Mouse (Mus musculus): Measurements from ENCODE around the gene Gm49378. TPM values are rescaled to one million over a fixed set of nuclear protein-coding genes. Genes with fewer than 3 reads are reported as not detected.

The Gm49378 gene
- total RNA-seq, 2 experiments from 2014 or later, result 1.4 to 1.6 TPM

DNA sequence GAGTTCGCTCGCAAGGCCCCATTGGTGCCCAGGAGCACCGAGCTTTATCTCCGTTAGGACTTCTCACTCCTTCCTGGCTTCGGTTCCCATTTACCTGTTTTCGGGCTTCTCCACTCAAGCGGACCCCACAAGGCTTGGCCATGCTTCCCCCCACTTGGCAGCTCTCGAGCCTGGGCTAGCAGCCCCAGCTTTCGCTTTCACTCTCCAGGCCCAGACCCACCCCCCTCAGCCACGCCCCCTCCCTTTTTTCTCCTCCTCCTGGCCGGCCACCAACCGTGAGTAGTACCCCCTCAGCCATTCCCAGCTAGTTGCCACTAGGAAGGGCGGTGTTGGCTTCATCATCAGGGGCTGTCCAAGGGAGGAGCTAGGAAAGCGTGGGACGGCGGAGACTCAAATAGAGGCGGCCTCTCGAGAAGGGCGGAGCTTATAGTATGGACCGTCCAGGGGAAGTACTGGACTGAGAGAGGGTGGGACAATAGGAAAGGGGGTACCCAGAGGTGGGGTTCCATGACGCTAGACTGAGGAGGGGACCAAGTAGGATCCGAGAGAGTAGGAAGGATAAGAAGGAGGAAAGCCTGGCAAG, 46.9 kb downstream of the Gm49378 start, which contains the start of gene Psme2:
Psme2 (minus strand) TSS at position 366 of the 583 bp plus-strand sequence.
- peak; percentile 97 for DNase-seq (ENCODE audit: low spot score)

DNA sequence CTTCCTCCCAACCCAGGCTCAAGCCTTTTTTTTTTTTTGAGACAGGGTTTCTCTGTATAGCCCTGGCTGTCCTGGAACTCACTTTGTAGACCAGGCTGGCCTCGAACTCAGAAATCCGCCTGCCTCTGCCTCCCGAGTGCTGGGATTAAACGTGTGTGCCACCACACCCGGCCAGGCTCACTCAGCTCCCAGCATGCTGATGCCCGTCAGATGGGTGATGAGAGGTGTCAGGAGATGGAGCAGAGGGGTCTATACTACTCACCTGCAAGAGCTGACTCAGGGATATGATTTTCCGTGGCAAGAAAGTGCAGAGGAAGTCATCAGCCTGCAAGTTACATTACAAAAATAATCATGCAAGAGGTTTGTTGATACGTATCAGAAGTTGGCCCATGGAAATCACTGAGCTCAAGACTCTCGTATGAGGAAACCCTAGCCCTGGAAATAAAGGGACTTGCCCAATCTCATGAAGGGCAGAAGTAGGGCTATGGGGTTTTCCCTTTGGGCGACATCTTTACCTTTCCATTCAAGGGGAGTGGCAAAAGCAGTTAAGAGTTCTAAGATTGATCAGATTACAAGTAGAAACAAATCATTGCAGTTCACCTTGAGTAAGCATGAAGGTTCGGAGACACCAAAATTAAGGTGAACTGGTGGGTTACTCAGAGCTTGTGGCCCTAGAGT, 47.8 kb downstream of the Gm49378 start:
- no peak for DNase-seq (ENCODE audit: low spot score)

DNA sequence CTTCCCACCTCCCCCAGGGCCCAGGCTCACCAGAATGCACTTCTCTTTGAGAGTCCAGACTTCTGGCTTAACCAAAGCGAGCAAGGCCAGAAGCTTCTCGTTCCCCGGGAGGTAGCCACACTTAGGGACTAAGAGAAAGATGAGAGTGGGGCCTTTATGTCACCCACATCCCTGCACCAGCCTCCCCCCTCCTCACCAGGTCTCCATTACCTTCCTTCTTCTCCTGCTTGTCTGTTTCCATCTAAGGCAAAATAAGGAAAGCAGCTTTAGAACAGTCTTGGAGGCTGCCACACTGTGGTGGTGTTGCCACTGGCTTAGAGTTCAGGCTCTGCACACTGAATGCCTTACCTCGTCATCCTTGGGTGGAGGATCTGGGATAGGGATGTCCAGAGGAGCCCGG, 48.4 kb downstream of the Gm49378 start:
- DNase-seq (ENCODE audit: low spot score), result no peak

DNA sequence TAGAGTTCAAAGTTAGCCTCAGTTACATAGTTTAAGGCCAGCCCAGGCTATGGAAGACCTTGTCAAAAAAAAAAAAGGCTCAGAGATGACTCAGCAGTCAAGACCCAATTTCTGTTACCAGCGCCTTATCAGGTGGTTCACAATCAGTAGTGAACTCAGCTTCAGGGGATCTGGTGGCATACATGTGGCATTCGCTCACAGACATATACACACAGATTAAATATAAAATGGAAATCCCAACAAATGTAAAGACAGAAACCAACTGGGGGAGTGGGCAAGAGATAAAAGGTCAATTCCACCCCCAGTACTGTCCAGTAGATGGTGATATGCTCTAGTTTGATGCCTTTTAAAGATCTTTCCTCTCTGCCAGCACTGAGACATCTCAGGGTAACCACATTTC, 51.5 kb downstream of the Gm49378 start:
- DNase-seq (ENCODE audit: low spot score), result no peak

DNA sequence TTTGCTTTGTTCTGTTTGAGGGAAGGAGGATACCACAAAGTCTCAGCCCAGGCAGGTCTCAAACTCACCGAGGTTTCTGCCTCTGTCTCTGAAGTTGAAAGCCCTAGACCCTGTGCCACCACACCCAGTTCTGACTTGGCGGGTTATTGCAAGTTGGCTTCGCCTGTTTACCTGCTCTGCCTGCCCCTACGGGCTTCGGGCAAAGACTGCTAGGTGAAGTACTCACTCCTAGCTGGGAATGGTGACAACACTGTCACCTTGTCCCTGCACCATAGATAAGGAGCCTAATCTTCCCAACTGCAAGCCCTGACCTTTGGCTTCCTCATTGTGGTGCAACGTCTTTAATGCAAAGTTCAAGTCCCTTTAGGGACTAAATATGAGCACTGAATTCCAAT, 52.1 kb downstream of the Gm49378 start:
- no peak for DNase-seq (ENCODE audit: low spot score)

DNA sequence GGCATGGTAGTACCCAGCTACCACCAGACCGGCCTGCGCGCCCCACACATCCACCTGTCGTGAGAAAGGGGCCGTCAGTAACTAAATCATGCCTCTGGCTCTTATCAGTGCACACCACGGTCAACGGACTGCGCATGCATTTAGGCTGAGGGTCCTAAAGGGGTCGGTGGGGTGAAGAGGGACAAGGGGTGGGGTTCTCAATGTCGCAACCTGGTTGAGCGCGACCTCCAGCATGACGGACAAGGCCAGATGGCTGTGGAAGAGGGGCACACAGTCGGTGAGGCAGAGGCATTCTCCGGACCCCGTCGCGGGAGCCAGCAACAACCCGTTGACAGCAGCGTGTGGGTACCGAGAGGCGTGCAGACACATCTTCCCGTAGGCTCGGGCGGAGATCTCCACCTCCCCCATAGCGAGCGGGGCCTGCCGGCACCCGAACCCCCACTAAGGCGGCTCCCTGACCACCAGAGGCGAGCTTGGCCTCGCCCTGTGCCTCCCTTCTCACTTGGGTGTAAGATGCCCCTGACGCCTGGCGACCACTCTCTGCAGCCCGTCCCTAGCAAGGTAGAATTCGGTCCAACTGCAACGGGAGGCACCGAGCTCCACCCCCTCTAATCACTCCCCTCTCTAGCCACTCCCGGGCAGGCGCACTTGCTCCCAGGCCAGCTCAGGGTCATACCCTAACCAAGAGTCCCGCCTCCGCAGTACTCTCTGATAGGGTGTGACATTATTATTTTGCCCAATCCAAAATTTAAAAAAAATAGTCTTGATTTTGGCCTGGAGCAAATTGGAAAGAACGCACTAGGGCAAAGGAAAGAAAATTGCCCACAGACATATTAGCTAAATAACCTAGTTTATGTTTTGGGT, 52.8 kb downstream of the Gm49378 start, which contains the start of gene Emc9:
Emc9 (minus strand) TSS at position 601 of the 864 bp plus-strand sequence.
- peak; percentile 87 for DNase-seq (ENCODE audit: low spot score)

DNA sequence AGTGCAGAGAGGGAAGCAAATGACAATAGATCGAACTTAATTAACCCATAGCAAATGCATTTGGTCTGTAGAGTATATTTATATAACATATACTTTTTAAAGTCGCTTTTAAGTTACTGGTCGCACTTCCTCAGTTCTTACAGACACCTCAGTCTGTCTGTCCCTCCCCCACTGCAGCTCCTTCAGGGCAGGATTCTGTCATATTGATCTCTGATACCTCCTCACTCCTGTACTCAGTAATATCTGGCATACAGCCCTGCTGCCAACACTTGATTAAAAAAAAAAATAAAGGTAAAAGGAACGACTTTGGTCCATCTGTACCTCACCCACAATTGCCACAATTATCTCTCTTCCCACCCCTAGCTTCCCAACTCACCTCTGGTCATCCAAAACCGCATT, 53.4 kb downstream of the Gm49378 start:
- no peak for DNase-seq (ENCODE audit: low spot score)

DNA sequence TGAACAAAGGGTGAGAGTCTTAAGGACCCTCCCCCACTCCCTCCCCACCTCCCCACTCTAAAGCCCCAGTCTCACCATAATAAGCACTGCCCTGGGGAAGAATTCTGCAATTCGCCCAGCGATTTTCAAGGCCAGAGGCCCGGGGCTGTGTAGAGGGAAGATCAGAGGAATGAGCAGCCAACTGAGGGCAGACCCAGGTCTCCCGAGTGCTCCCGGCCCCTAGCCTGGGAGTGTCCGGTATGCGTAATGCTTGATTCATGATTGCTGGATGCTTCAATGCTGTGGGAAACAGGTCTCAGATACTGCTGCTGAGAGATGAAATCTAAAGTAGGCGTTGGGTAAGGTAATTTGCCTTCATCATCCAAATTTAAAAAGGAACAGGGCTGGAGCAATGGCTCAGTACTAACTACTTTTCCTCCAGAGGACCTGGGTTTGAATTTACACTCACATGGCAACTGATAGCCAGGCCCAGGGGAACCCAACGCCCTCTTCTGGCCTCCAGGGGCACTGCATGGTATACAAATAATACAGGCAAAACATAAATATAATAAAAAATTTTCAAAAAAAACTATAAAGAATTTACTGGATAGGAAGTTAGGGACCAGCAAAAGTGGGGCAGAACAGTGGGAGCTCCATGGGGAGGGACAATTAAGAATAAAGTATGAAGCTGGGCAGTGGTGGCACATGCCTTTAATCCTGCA, 55.6 kb downstream of the Gm49378 start:
- DNase-seq (ENCODE audit: low spot score), result no peak

DNA sequence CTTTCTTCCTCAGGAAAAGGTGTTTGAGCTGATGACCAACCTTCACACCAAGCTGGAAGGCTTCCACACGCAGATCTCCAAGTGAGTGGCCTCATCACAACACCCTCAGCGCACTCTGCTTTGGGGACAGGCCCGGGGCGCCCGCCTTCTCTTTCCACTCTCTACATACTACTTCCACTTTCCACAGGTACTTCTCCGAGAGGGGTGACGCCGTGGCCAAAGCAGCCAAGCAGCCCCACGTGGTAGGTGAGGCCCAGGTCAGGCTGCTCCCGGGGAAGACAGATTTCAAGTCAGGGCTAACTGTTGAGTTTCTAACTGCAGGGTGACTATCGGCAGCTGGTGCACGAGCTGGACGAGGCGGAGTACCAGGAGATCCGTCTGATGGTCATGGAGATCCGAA, 57.0 kb downstream of the Gm49378 start:
- DNase-seq (ENCODE audit: low spot score), result no peak

DNA sequence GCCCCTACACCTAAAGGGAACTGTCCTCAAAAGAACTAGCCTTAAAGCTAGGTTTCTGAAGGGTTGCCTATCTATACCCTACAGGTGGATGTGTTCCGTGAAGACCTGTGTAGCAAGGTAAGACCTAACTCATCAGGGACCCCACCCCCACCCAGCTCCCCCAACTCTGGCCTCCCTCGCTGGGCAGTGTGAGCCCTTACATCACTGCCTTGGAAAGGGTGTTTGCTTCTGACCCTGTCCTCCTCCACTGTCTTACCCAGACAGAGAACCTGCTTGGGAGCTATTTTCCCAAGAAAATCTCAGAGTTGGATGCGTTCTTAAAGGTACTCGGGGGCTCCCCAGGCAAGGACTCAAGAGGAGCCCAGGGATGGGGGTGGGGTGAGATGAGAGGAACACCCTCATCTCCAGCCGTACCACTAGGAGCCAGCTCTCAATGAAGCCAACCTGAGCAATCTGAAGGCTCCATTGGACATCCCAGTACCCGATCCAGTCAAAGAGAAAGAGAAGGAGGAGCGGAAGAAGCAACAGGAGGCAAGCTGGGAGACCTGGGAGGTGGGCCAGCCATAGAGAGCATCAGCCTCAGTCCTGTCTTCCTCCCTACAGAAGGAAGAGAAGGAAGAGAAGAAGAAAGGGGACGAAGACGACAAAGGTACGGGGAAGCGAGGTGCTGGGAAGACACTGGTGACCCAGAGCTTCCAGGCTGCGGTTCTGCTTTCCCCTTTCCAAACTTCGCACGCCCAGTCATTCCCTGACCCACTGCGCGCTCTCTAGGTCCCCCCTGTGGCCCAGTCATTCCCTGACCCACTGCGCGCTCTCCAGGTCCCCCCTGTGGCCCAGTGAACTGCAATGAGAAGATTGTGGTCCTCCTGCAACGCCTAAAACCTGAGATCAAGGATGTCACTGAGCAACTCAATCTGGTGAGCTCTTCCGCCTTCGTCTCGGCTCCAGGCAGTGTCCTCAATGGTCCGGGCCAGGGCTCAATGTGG, 57.9 kb downstream of the Gm49378 start:
- DNase-seq (ENCODE audit: low spot score), result no peak

Other genes starting within 250 kb of the Gm49378 start
- gene Dhrs4, start 159.1 kb downstream of the Gm49378 start, total RNA-seq (2021), result 10 to 100 TPM; 37.1 to 46.0 TPM
- under 1 TPM; 0.26 to 0.41 TPM for gene Carmil3, start 147.2 kb downstream of the Gm49378 start, total RNA-seq (2021)
- not detected for gene Cpne6, start 127.5 kb downstream of the Gm49378 start, total RNA-seq (2021)
- not detected for gene Nrl, start 112.9 kb downstream of the Gm49378 start, total RNA-seq (2021)
- gene Pck2, start 97.6 kb downstream of the Gm49378 start, total RNA-seq (2021), result 1 to 10 TPM; 2.8 to 3.1 TPM
- gene Dcaf11, start 77.9 kb downstream of the Gm49378 start, total RNA-seq (2021), result 100 to 1,000 TPM; 134 to 136 TPM
- not detected for gene A730061H03Rik, start 77.5 kb downstream of the Gm49378 start, total RNA-seq (2021)
- gene Fitm1, start 62.3 kb downstream of the Gm49378 start, total RNA-seq (2021), result 100 to 1,000 TPM; 273 to 289 TPM
- gene Psme1, start 59.8 kb downstream of the Gm49378 start, total RNA-seq (2021), result 10 to 100 TPM; 65.1 to 72.7 TPM
- 10 to 100 TPM; 38.2 to 40.5 TPM for gene Emc9, start 52.6 kb downstream of the Gm49378 start, total RNA-seq (2021)
- gene Psme2, start 46.8 kb downstream of the Gm49378 start, total RNA-seq (2021), result 10 to 100 TPM; 50.1 to 56.1 TPM
- gene Rnf31, start 46.2 kb downstream of the Gm49378 start, total RNA-seq (2021), result 10 to 100 TPM; 19.0 to 19.8 TPM
- gene Irf9, start 34.3 kb downstream of the Gm49378 start, total RNA-seq (2021), result 1 to 10 TPM; 2.9 to 4.8 TPM
- not detected for gene Rec8, start 19.9 kb downstream of the Gm49378 start, total RNA-seq (2021)
- 10 to 100 TPM; 72.0 to 73.8 TPM for gene Ipo4, start 1.9 kb downstream of the Gm49378 start, total RNA-seq (2021)
- 10 to 100 TPM; 15.7 to 16.4 TPM for gene Tm9sf1, start 5.9 kb upstream of the Gm49378 start, total RNA-seq (2021)
- under 1 TPM in 1 of 2 experiments, not detected in 1; 0.24 TPM for gene Tssk4, start 12.3 kb upstream of the Gm49378 start, total RNA-seq (2021)
- gene Mdp1, start 22.6 kb upstream of the Gm49378 start, total RNA-seq (2021), result 10 to 100 TPM; 20.9 to 22.2 TPM
- gene Gmpr2, start 34.0 kb upstream of the Gm49378 start, total RNA-seq (2021), result 1 to 10 TPM; 2.1 to 2.4 TPM
- gene Nedd8, start 34.2 kb upstream of the Gm49378 start, total RNA-seq (2021), result 100 to 1,000 TPM; 188 to 201 TPM
- 10 to 100 TPM; 12.1 to 15.7 TPM for gene Tinf2, start 43.9 kb upstream of the Gm49378 start, total RNA-seq (2021)
- gene Tgm1, start 76.0 kb upstream of the Gm49378 start, total RNA-seq (2021), result under 1 TPM in 1 of 2 experiments, not detected in 1; 0.17 TPM
- gene Rabggta, start 84.4 kb upstream of the Gm49378 start, total RNA-seq (2021), result 10 to 100 TPM; 10.4 to 11.5 TPM
- 10 to 100 TPM; 29.5 to 32.1 TPM for gene Dhrs1, start 107.8 kb upstream of the Gm49378 start, total RNA-seq (2021)
- gene Nop9, start 107.8 kb upstream of the Gm49378 start, total RNA-seq (2021), result 1 to 10 TPM; 9.0 to 9.4 TPM
- gene Cideb, start 120.6 kb upstream of the Gm49378 start, total RNA-seq (2021), result not detected
- gene Ltb4r2, start 123.5 kb upstream of the Gm49378 start, total RNA-seq (2021), result not detected
- under 1 TPM; 0.16 to 0.17 TPM for gene Ltb4r1, start 128.1 kb upstream of the Gm49378 start, total RNA-seq (2021)
- 1 to 10 TPM; 3.8 to 9.1 TPM for gene Adcy4, start 146.2 kb upstream of the Gm49378 start, total RNA-seq (2021)
- 1 to 10 TPM; 1.6 to 2.5 TPM for gene Ripk3, start 151.0 kb upstream of the Gm49378 start, total RNA-seq (2021)
- 1 to 10 TPM; 1.5 to 3.3 TPM for gene Nfatc4, start 185.2 kb upstream of the Gm49378 start, total RNA-seq (2021)
- 1 to 10 TPM; 1.2 to 1.8 TPM for gene Nynrin, start 216.1 kb upstream of the Gm49378 start, total RNA-seq (2021)
- gene Cbln3, start 246.5 kb upstream of the Gm49378 start, total RNA-seq (2021), result not detected
- gene Khnyn, start 247.1 kb upstream of the Gm49378 start, total RNA-seq (2021), result 1 to 10 TPM; 5.4 to 5.5 TPM